Mouse (Mus musculus) liver, postnatal 0 days (tissue): ENCODE results near the gene Arhgdib.

Experiments
- CTCF ChIP-seq: sonication (generic); IDR thresholded peaks from 2 replicates; pipeline ENCODE4 v1.5.1; 2016; ENCODE audit warnings: antibody characterized with exemption, low read depth
- EP300 ChIP-seq: IDR thresholded peaks from 2 replicates; pipeline ENCODE4 v1.6.1; 2016; ENCODE audit warnings: antibody characterized with exemption, low read depth, mild to moderate bottlenecking

- no peak for TF ChIP-seq CTCF
- no peak for TF ChIP-seq EP300
These were observed 16.6 kb downstream of the Arhgdib start for GRCm38 (mm10) chr6:136925049-136925448.
